Mouse (Mus musculus) A20 (cell line): ENCODE results near the gene Hsf2bp.
A peak's percentile ranks its signal among the peaks of the same experiment; 100 is the strongest.

Experiments
- DNase-seq: peaks from one replicate; pipeline ENCODE4 v3.0.0-alpha.2; 2011; ENCODE audit warnings: low read depth, low spot score

Gene Hsf2bp

GRCm38 (mm10) chr17:31983491-31983890 lies 52.7 kb downstream of the Hsf2bp start:
- no peak for DNase-seq

- no peak for DNase-seq
These were observed 53.6 kb downstream of the Hsf2bp start for GRCm38 (mm10) chr17:31982326-31983190.

DNA sequence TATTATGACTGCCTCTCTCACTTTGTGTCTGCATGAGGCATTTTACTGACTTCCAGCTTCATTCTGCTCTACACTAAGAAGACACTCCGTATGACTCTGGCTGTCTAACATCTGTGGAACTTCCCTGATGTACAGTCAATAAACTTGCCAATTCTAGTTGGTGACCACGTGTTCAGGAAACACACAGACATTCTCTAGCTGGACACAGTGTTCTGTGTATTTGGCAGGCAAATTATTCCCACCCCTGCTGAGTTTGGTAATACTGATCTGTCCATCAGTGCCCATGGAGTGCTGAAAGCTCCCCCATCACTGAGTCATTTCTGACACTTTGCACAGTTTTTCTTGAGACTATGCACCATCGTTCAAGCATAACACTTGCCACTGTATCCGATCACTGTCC lies 56.3 kb downstream of the Hsf2bp start:
- DNase-seq = no peak

DNA sequence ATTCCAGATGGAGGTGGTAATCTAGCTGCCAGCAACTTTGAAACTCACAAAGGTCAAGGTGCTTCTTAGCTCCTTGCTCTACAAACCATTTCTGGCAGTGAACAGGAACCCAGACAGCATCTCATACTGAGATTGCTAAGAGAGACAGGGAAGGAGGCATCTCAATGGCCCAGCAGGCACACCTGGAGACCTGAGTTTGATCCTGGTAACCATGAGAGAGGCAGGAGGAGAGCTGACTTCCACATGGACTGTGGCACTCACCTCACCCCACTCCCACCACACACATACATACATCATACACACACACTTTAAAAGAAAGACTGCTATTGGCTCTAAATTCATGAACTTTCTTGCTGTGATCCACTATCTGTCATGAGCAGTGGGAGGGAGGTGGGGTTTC lies 59.0 kb downstream of the Hsf2bp start:
- DNase-seq = no peak

DNA sequence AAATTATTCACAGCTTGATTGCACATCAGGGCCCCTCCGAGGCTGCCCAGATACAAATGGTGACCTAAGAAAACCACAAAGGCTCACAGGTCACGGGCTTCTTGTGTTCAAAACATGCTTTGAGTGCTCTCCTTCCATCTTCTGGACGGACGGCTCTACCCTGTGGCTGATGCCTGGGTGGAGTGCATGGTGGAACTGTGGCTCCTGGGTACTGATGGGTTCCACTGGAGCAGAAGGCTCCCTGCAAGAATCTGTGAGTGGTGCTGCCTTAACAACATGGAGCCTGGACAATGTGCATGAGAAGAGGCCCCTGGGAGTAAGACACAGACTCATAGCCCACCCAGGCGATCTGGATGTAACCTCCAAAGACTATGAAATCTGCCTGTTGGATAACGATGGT lies 59.6 kb downstream of the Hsf2bp start:
- DNase-seq = no peak

GRCm38 (mm10) chr17:31974694-31975093 lies 61.5 kb downstream of the Hsf2bp start:
- DNase-seq = no peak

DNA sequence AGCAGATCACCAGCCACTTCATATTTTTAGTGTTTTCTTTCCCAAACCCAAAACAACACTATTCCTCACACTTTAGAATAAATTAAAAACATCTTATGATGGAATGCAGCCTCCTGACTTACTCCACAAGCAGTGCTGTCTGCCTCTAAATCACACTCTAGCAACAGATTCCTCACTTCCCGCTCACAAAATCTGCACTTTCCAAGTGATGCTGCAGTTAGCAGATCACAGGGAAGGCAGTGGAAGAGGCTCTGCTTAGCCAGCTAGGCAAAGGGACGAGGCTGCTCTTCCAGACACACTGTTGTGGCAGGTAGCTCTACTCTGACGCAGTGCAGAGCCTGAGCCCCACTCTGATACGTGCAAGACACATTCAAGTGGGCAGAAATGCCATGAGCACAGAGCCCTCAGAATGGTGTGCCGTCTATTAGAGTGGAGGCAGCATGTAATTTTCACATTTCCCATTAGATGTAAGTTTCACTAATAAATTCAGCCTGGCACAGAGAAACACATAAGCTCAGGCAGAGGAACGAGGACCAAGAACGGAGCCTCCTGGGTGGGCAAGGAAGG lies 62.4 kb downstream of the Hsf2bp start:
- DNase-seq = no peak

DNA sequence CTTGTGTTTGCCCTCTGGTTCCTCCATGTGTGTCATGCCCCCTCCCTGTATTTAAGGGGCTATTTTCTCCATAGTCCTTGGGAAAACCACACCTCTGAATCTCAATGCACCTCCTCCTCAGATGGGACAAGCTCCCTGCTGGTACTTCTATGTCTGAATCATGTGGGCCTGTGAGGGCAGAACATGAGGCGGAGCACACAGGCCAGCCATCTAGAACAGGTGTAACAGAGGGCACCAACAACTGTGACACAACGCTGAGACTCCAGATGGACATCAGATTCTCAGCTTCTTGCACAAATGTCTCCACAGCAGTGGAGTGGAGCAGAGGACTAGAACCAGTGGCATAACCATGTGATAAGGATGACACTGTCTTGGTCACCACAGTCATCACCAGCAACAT lies 65.3 kb downstream of the Hsf2bp start:
- no peak for DNase-seq

GRCm38 (mm10) chr17:31968801-31969200 lies 67.3 kb downstream of the Hsf2bp start:
- DNase-seq = peak; percentile 7

DNA sequence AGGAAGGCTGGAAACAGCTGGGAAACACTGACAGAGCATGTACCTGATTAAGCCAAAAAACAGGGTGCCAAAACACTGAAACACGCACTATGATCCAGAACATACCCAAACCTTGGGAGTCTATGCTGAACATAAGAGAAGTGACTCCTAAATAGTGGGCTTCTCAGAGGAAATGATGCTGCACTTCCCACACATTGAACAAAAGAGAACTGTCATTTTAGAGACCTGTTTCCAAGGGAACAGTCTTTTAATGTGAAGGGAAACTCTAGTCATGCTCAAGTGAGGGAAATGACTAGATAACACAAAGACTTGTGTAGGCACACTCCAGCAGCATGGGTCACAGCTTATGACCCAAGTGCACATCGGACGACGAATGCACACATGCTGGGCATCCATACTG lies 68.8 kb downstream of the Hsf2bp start:
- DNase-seq = no peak

DNA sequence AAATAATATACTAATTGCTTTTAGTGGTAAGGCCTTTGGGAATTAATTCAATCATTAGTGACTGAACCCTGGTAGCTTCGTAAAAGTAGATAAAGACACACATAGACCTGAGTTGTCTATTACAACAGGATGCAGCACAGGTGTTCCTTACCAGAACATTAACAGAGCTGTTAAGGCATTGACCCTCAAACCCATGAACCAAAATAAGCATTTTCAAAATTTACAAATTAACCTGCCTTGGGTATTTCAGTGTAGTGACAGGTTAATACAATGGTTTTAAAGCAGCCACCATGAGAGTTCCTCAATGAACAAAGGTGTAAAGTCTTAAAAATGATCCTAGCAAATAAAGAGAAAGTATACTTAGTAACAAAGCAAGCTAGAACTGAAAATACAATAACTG lies 69.6 kb downstream of the Hsf2bp start:
- no peak for DNase-seq

- peak; percentile 22 for DNase-seq
These were observed 70.5 kb downstream of the Hsf2bp start for GRCm38 (mm10) chr17:31965623-31966022.

GRCm38 (mm10) chr17:31962930-31963329 lies 73.2 kb downstream of the Hsf2bp start:
- no peak for DNase-seq

DNA sequence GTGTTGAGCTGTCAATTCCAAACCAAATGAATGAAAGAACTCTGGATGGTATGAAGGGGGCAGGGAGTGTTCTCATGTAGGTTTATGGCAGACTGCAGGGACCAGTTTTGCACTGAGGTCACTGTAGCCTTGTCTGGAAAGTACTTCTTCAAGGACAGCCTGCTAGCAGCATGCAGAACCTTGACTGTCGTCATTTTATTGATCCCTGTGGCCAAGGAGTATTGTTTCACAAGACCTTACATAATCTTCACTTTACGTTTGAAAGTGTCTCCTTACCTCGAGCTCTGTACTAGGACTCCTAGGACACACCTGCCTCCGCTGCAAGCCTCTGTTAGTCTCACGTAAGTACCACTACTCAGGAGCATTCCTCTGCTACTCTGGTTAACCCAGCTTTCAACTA lies 73.9 kb downstream of the Hsf2bp start:
- no peak for DNase-seq

DNA sequence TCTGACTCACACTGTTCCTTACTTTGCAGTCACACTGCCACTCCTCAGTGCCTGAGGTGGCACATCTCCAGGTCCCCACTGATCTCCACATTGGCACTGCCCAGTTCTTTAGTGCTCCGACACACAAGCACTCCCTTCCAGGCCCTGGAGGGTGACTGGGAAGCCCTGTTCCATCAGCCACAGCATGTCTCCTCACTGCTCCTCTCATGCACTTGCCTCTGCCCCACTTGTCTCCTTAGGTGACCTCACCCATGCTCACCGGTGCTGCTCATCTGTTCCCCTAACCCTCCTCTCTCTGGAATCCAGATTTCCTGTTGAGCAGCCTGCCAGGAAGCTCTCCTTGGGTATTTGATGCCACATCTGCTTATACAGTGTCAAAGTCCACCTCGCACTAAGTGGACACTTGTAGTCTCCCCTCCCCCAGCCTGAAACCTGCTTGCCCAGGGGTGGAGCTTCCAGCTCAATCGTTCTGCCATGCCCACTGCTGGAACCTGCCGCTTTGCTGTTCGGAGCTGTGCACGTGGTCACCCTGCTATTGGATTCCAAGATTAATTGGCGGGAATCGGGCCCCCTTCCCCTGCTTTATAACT lies 81.5 kb downstream of the Hsf2bp start:
- no peak for DNase-seq

- no peak for DNase-seq
These were observed 87.1 kb downstream of the Hsf2bp start for GRCm38 (mm10) chr17:31949076-31949475.

- DNase-seq = no peak
These were observed 89.7 kb downstream of the Hsf2bp start for GRCm38 (mm10) chr17:31946436-31946835.

DNA sequence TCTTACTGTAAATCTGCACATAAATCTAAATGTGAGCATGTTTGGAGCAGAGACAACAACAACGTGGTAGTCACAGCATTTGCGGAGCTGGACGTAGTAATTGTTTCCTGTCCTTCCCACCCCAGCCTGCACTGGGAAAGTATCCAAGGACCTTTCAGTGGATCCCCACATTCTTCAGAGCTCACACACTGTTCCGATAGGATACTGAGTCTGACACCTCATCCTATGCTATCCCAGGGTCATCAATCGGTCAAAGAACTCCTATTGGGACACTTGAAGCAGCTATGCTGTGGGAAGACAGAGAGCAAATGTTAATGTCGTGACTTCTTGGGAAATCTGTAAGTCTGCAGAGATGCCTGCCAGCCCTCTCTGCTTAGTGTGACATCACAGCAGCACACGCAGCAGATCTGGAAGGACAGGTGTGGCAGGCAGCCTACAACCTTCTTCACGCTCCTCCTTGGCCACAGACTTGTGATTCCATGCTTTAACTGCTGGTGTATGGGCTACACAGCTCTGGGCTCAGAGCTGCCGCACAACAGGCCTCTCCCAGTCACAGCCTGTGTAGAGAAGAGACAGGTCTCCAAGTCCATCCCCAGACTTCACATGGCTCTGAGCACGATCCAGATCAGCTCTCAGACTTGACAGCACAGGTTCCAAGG lies 92.1 kb downstream of the Hsf2bp start:
- DNase-seq = no peak

DNA sequence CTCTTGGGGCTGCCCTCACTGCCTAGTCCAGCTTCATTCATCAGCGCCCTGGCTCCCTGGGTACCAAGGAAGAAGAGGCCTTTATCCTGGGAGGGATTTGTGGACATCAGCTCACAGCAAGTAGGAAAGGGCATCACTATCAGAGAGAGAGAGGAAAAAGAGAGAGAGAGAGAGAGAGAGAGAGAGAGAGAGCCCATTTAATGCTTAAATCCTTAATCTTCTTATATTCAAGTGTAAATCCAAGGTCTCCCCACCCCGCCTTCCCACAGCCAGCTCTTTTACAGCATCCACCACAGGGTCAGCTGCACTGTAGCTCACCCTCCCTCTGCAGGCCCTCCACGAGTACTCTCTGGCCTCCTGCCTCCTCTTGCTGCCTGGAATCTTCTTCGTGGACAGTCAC lies 94.5 kb downstream of the Hsf2bp start:
- no peak for DNase-seq

- no peak for DNase-seq
These were observed 95.5 kb downstream of the Hsf2bp start for GRCm38 (mm10) chr17:31940607-31941006.

GRCm38 (mm10) chr17:31939292-31940060 lies 96.7 kb downstream of the Hsf2bp start:
- no peak for DNase-seq
